ENCODE assay signal across 16 mouse cellular contexts in the genomic region with DNA sequence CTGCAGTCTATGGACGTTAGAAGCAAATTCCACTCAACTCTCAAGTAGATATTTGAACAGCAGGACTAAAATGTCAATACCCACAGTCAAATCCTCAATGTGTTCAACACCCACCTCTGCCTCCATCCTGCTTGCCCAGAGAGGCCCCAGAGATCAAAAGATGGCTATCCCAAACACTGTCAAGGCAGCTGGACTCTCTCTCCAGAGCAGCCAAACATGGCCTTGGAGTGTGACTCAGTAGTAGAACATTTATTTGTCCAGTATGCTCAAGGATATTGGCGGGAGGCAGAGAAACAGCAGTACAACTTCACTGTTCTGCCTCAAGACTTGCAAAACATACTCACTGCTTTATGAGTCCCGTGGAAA. TPM values are rescaled to one million over a fixed set of nuclear protein-coding genes. Genes with fewer than 3 reads are reported as not detected.
DNase-seq lines count a peak whose midpoint lies in the region; ATAC-seq and TF ChIP-seq lines count a peak whose summit lies in the region.
"Had no signal": no experiment of that assay in that cellular context is flagged by ENCODE, and none has a peak within 500 bp of the region (broad histone marks: within the 10 kb centered on the region; RNA-seq: fewer than 3 reads in every experiment).

No protein-coding gene starts in this region.

- no peak overlapping the region for H3K4me3 ChIP-seq in hindbrain, embryonic 10.5 days
- no peak overlapping the region for H3K4me3 ChIP-seq in hindbrain, embryonic 14.5 days (replicated peaks; ENCODE audit: low read length)
- no peak overlapping the region for H3K4me3 ChIP-seq in lung, postnatal 0 days (ENCODE audit: low read depth, low read length)
- H3K4me3 ChIP-seq in hindbrain, embryonic 16.5 days (ENCODE audit: low read length) = no peak overlapping the region
- no peak overlapping the region for H3K4me3 ChIP-seq in thymus, adult 2 months (ENCODE audit: control insufficient read depth, insufficient read depth, low read length)
- no peak overlapping the region for H3K4me3 ChIP-seq in intestine, embryonic 15.5 days (replicated peaks)
- H3K4me3 ChIP-seq: heart, embryonic 13.5 days; midbrain, embryonic 13.5 days had no signal

- no peak for TF ChIP-seq CTCF in lung, postnatal 0 days (IDR thresholded peaks at IDR 0.05)
- no peak for TF ChIP-seq CTCF in thymus, adult 2 months (IDR thresholded peaks at IDR 0.05; ENCODE audit: borderline replicate concordance, control insufficient read depth, extremely low read depth, insufficient read depth, low read length, poor library complexity)

- H3K27me3 ChIP-seq in hindbrain, embryonic 10.5 days (ENCODE audit: insufficient read depth, poor library complexity, severe bottlenecking) = no peaks in the 10 kb centered on the region
- no peaks in the 10 kb centered on the region for H3K27me3 ChIP-seq in hindbrain, embryonic 14.5 days (ENCODE audit: control insufficient read depth, insufficient read depth, low read length)
- H3K27me3 ChIP-seq in lung, postnatal 0 days (replicated peaks; ENCODE audit: insufficient read depth, low read length) = no peaks in the 10 kb centered on the region
- H3K27me3 ChIP-seq in hindbrain, embryonic 16.5 days (replicated peaks; ENCODE audit: control insufficient read depth, insufficient read depth, low read length) = no peaks in the 10 kb centered on the region
- no peaks in the 10 kb centered on the region for H3K27me3 ChIP-seq in thymus, adult 2 months (ENCODE audit: control insufficient read depth, insufficient read depth, low read length)
- no peaks in the 10 kb centered on the region for H3K27me3 ChIP-seq in intestine, embryonic 15.5 days (replicated peaks)
- H3K27me3 ChIP-seq: heart, embryonic 13.5 days; midbrain, embryonic 13.5 days had no signal

- no peak overlapping the region for H3K4me2 ChIP-seq in hindbrain, embryonic 14.5 days (replicated peaks)
- no peak overlapping the region for H3K4me2 ChIP-seq in lung, postnatal 0 days (replicated peaks; ENCODE audit: low read depth, low read length)
- H3K4me2 ChIP-seq in hindbrain, embryonic 16.5 days (ENCODE audit: low read length) = no peak overlapping the region
- no peak overlapping the region for H3K4me2 ChIP-seq in intestine, embryonic 15.5 days (replicated peaks)
- H3K4me2 ChIP-seq: heart, embryonic 13.5 days; midbrain, embryonic 13.5 days had no signal

- DNase-seq in hindbrain, embryonic 10.5 days (ENCODE audit: low spot score) = no peak
- no peak for DNase-seq in hindbrain, embryonic 14.5 days (ENCODE audit: low spot score)
- DNase-seq in lung, postnatal 0 days (ENCODE audit: low spot score) = peak; percentile 52
- DNase-seq in lung, postnatal 4 days = no peak
- DNase-seq in adrenal gland, adult 8-10 months = peak; percentile 75
- DNase-seq in thymus, adult 2 months = no peak
- DNase-seq: cerebellum, postnatal 25 days; kidney, adult 2 months; kidney, postnatal 25 days; layer of hippocampus, postnatal 36 days; right cerebral cortex, postnatal 14 days had no signal

- TF ChIP-seq EP300 in lung, postnatal 0 days (IDR thresholded peaks at IDR 0.05) = no peak

- no peak overlapping the region for H3K9ac ChIP-seq in hindbrain, embryonic 14.5 days
- H3K9ac ChIP-seq in lung, postnatal 0 days (replicated peaks; ENCODE audit: low read depth) = no peak overlapping the region
- no peak overlapping the region for H3K9ac ChIP-seq in hindbrain, embryonic 16.5 days (ENCODE audit: low read depth, low read length)
- H3K9ac ChIP-seq in intestine, embryonic 15.5 days = no peak overlapping the region
- H3K9ac ChIP-seq: heart, embryonic 13.5 days; midbrain, embryonic 13.5 days had no signal

- H3K36me3 ChIP-seq in hindbrain, embryonic 10.5 days = no peaks in the 10 kb centered on the region
- 0 out of 2 replicates have a peak, but pooled peaks cover 3% of the 10 kb centered on the region for H3K36me3 ChIP-seq in hindbrain, embryonic 14.5 days (replicated peaks; ENCODE audit: control insufficient read depth, insufficient read depth)
- H3K36me3 ChIP-seq in lung, postnatal 0 days (ENCODE audit: insufficient read depth, low read length) = no peaks in the 10 kb centered on the region
- no peaks in the 10 kb centered on the region for H3K36me3 ChIP-seq in hindbrain, embryonic 16.5 days (ENCODE audit: control insufficient read depth, insufficient read depth, low read length)
- no peaks in the 10 kb centered on the region for H3K36me3 ChIP-seq in thymus, adult 2 months (ENCODE audit: control insufficient read depth, insufficient read depth, low read length)
- no peaks in the 10 kb centered on the region for H3K36me3 ChIP-seq in intestine, embryonic 15.5 days
- H3K36me3 ChIP-seq: heart, embryonic 13.5 days; midbrain, embryonic 13.5 days had no signal

- 0 out of 2 replicates have a peak overlapping the region, but pooled peaks have one; percentile 29 for H3K27ac ChIP-seq in hindbrain, embryonic 10.5 days
- H3K27ac ChIP-seq in hindbrain, embryonic 14.5 days = no peak overlapping the region
- H3K27ac ChIP-seq in lung, postnatal 0 days (ENCODE audit: low read length) = 0 out of 2 replicates have a peak overlapping the region, but pooled peaks have one; percentile 35
- peak overlapping the region; percentile 31; the same call in 1 of the 2 replicates for H3K27ac ChIP-seq in hindbrain, embryonic 16.5 days (ENCODE audit: low read depth, low read length)
- no peak overlapping the region for H3K27ac ChIP-seq in thymus, adult 2 months (ENCODE audit: control insufficient read depth, insufficient read depth, low read length)
- no peak overlapping the region for H3K27ac ChIP-seq in intestine, embryonic 15.5 days
- H3K27ac ChIP-seq: heart, embryonic 13.5 days; midbrain, embryonic 13.5 days had no signal

- no peak for ATAC-seq in hindbrain, embryonic 14.5 days (ENCODE audit: low FRiP score)
- peak; percentile 21 for ATAC-seq in lung, postnatal 0 days
- ATAC-seq in hindbrain, embryonic 16.5 days = no peak
- no peak for ATAC-seq in intestine, embryonic 15.5 days
- ATAC-seq: forebrain, embryonic 14.5 days; midbrain, embryonic 13.5 days had no signal

- H3K4me1 ChIP-seq in hindbrain, embryonic 10.5 days (replicated peaks) = no peaks in the 10 kb centered on the region
- no peaks in the 10 kb centered on the region for H3K4me1 ChIP-seq in hindbrain, embryonic 14.5 days (replicated peaks; ENCODE audit: control insufficient read depth, insufficient read depth, low read length)
- H3K4me1 ChIP-seq in lung, postnatal 0 days (ENCODE audit: insufficient read depth, low read depth, low read length) = peaks cover 4% of the 10 kb centered on the region; the same call in 1 of the 2 replicates
- no peaks in the 10 kb centered on the region for H3K4me1 ChIP-seq in hindbrain, embryonic 16.5 days (ENCODE audit: control insufficient read depth, insufficient read depth, low read depth, low read length)
- H3K4me1 ChIP-seq in thymus, adult 2 months (replicated peaks; ENCODE audit: control insufficient read depth, insufficient read depth, low read length) = peaks cover 5% of the 10 kb centered on the region
- H3K4me1 ChIP-seq in intestine, embryonic 15.5 days (replicated peaks) = no peaks in the 10 kb centered on the region
- H3K4me1 ChIP-seq: heart, embryonic 13.5 days; midbrain, embryonic 13.5 days had no signal

- no peaks in the 10 kb centered on the region for H3K9me3 ChIP-seq in hindbrain, embryonic 10.5 days
- no peaks in the 10 kb centered on the region for H3K9me3 ChIP-seq in hindbrain, embryonic 14.5 days (ENCODE audit: control insufficient read depth, low read length)
- no peaks in the 10 kb centered on the region for H3K9me3 ChIP-seq in lung, postnatal 0 days (ENCODE audit: low read length)
- no peaks in the 10 kb centered on the region for H3K9me3 ChIP-seq in hindbrain, embryonic 16.5 days (ENCODE audit: control insufficient read depth, low read length)
- H3K9me3 ChIP-seq in intestine, embryonic 15.5 days = no peaks in the 10 kb centered on the region
- H3K9me3 ChIP-seq: heart, embryonic 13.5 days; midbrain, embryonic 13.5 days had no signal

- 79% methylated on average over 3 of the region's 3 CpGs for whole genome bisulfite sequencing in hindbrain, embryonic 10.5 days
- 79% methylated on average over 3 of the region's 3 CpGs for WGBS in hindbrain, embryonic 14.5 days
- WGBS in lung, postnatal 0 days = 37% methylated on average over 3 of the region's 3 CpGs
- 71% methylated on average over 3 of the region's 3 CpGs for WGBS in hindbrain, embryonic 16.5 days
- 89% methylated on average over 3 of the region's 3 CpGs for WGBS in thymus, adult 2 months
- WGBS in intestine, embryonic 15.5 days = 67% methylated on average over 3 of the region's 3 CpGs

- TF ChIP-seq POLR2A in thymus, adult 2 months (IDR thresholded peaks at IDR 0.05; ENCODE audit: control insufficient read depth, extremely low read depth, insufficient read depth, low read length, poor library complexity) = no peak

RNA-seq across cellular contexts. Expression of a gene that starts 11.5 kb away (rescaled TPM):
- polyA plus RNA-seq in hindbrain, embryonic 10.5 days (2016; fragmentation: Nextera tagmentation; extraction: Ambion mirVana) = 20.0 and 21.7 TPM in 2 replicates
- 38.7 and 43.3 TPM in 2 replicates for polyA plus RNA-seq in hindbrain, embryonic 14.5 days (2014; fragmentation: Nextera tagmentation; extraction: Ambion mirVana)
- polyA plus RNA-seq in lung, postnatal 0 days (2015; fragmentation: Nextera tagmentation; extraction: Ambion mirVana) = 46.1 and 47.5 TPM in 2 replicates
- 100 to 1,000 TPM in 1 of 4 experiments, 10 to 100 TPM in 3; 52.8 to 101 (median 64.1) TPM for total RNA-seq in adrenal gland, adult 8-10 months (2022)
- 43.5 and 50.6 TPM in 2 replicates for polyA plus RNA-seq in hindbrain, embryonic 16.5 days (2015; fragmentation: Nextera tagmentation; extraction: Ambion mirVana)
- polyA plus RNA-seq in thymus, adult 2 months (2012; rRNA removed) = 2.1 TPM in 2 replicates
- polyA plus RNA-seq in intestine, embryonic 15.5 days (2015; fragmentation: Nextera tagmentation; extraction: Ambion mirVana) = 40.0 and 40.3 TPM in 2 replicates

RNA-seq across cellular contexts. Expression of a gene that starts 58.1 kb away (rescaled TPM):
- polyA plus RNA-seq in hindbrain, embryonic 10.5 days (2016; fragmentation: Nextera tagmentation; extraction: Ambion mirVana) = 0.17 and 0.54 TPM in 2 replicates
- polyA plus RNA-seq in hindbrain, embryonic 14.5 days (2014; fragmentation: Nextera tagmentation; extraction: Ambion mirVana) = 0.05 and 0.32 TPM in 2 replicates
- polyA plus RNA-seq in lung, postnatal 0 days (2015; fragmentation: Nextera tagmentation; extraction: Ambion mirVana) = 0.61 and 0.74 TPM in 2 replicates
- total RNA-seq in adrenal gland, adult 8-10 months (2022) = 1 to 10 TPM; 1.6 to 4.5 (median 3.2) TPM
- polyA plus RNA-seq in hindbrain, embryonic 16.5 days (2015; fragmentation: Nextera tagmentation; extraction: Ambion mirVana) = 0.11 and 0.16 TPM in 2 replicates
- 14.7 and 15.0 TPM in 2 replicates for polyA plus RNA-seq in thymus, adult 2 months (2012; rRNA removed)
- polyA plus RNA-seq in intestine, embryonic 15.5 days (2015; fragmentation: Nextera tagmentation; extraction: Ambion mirVana) = 0.39 and 0.58 TPM in 2 replicates

Comparison
In these comparisons a context has a peak if more than half of its experiments do, and no peak if none do; other contexts are left out.
1. DNase-seq: peak in lung, postnatal 0 days (single experiment) and adrenal gland, adult 8-10 months (single experiment); none in hindbrain, embryonic 10.5 days (single experiment), hindbrain, embryonic 14.5 days (single experiment), lung, postnatal 4 days (0 of 2) and thymus, adult 2 months (single experiment).
2. H3K27ac ChIP-seq: peak in hindbrain, embryonic 10.5 days (single experiment), lung, postnatal 0 days (single experiment) and hindbrain, embryonic 16.5 days (single experiment); none in hindbrain, embryonic 14.5 days (single experiment), thymus, adult 2 months (single experiment) and intestine, embryonic 15.5 days (single experiment).